Mouse (Mus musculus): ENCODE measurements around the gene Ear10.
A peak's percentile ranks its signal among the peaks of the same experiment; 100 is the strongest.
"Not testable (repeated sequence)": the region's sequence is repeated elsewhere in the genome, so short reads cannot be mapped to it uniquely, and the experiment has no call there.

GRCm38 (mm10) chr14:43924688-43925403 is 1.5 kb upstream of the Ear10 start, which contains the start of gene Gm8113:
- peak; percentile 61 for TF ChIP-seq CTCF (IDR thresholded peaks at IDR 0.05; ENCODE audit: insufficient read depth, low read depth, low read length)
- TF ChIP-seq POLR2A (IDR thresholded peaks at IDR 0.05; ENCODE audit: insufficient read depth, low read depth, low read length): not testable (repeated sequence)
